Mouse (Mus musculus): ENCODE measurements at regions not wholly inside any gene's neighbourhood (a gene's known extent, or its start where the extent isn't known, plus 50 kb on each side); places are given as distances from the start of the nearest gene placed in this dataset.

DNA sequence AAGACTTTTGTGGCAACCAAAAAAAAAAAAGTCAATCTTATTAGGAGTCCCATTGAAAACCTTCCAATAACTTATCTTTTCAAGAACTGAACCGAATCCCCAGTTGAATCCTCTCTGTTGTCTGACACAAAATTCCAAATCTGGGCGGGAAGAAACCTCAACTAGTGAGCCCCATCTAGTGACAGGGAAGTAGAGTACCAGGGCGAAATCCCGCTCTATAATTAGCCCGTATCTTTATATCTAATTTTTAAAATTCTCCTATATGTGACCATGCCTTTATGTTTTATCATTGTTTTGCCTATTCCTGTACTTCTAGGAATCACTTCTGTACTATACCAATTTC, 195.7 kb downstream of the Pdgfra start:
- H3K4me3 ChIP-seq (ENCODE audit: control insufficient read depth in 1 of 2, insufficient read depth in 1 of 2, low read depth in 2 of 2, low read length in 2 of 2), result no peak overlapping the region
- H3K27ac ChIP-seq (ENCODE audit: control insufficient read depth, low read depth, low read length), result no peak overlapping the region
- peaks cover 1 to 2% of the 10 kb centered on the region in 2 experiments; a peak in 1 of 4 replicates for H3K4me1 ChIP-seq (ENCODE audit: control insufficient read depth in 1 of 2, insufficient read depth in 2 of 2, low read length in 2 of 2)
- H3K27me3 ChIP-seq (ENCODE audit: control insufficient read depth in 1 of 2, insufficient read depth in 2 of 2, low read length in 2 of 2), result no peaks in the 10 kb centered on the region; a peak in 1 of 4 replicates
- H3K9me3 ChIP-seq (replicated peaks; ENCODE audit: insufficient read depth, low read length), result no peaks in the 10 kb centered on the region
- H3K9ac ChIP-seq (ENCODE audit: control insufficient read depth, low read depth, low read length, poor library complexity, severe bottlenecking), result no peak overlapping the region
- no peaks in the 10 kb centered on the region for H3K79me2 ChIP-seq (ENCODE audit: control insufficient read depth, insufficient read depth, low read length, poor library complexity)
- TF ChIP-seq SMC3 (IDR thresholded peaks at IDR 0.05; ENCODE audit: low read depth, low read length) (peak; percentile 18), RAD21 (IDR thresholded peaks at IDR 0.05; ENCODE audit: low read depth, low read length) (peak; percentile 11), POLR2A (IDR thresholded peaks at IDR 0.05; ENCODE audit: control insufficient read depth in 1 of 2, insufficient read depth in 1 of 2, low read depth in 1 of 2, low read length in 2 of 2, poor library complexity in 1 of 2) (no peak), CTCF (IDR thresholded peaks at IDR 0.05 in 2 of 3, conservative IDR thresholded peaks at IDR 0.05 in 1 of 3; ENCODE audit: control insufficient read depth in 1 of 3, insufficient read depth in 1 of 3, low read depth in 2 of 3, low read length in 3 of 3, poor library complexity in 1 of 3, severe bottlenecking in 1 of 3) (no peak)
- H3K36me3 ChIP-seq (ENCODE audit: control insufficient read depth in 1 of 2, insufficient read depth in 2 of 2, low read length in 2 of 2), result peaks cover 0 to 3% of the 10 kb centered on the region in 2 experiments; a peak in 1 of 4 replicates
- no peak for DNase-seq (ENCODE audit: low read depth, low spot score)

DNA sequence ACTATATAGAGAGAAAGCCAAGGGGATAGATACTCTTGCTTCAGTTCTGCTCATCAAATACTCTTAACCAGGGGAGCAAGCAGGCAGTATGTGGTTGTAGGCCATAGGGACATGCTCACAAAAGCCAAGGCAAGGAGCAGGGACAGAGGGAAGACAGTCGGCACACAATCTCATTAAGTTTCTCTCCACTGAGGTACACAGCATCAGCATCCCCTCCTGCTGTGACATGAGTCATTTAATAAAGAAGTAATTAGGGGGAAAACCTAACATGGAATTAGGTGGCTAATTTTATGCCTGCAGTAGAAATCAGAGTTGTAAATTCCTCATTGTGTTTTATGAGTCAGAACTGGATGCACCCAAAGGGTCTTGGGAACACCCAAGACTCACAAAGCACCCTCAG, 203.2 kb downstream of the Pdgfra start:
- no peak for DNase-seq (ENCODE audit: low read depth, low spot score)
- H3K4me3 ChIP-seq (ENCODE audit: control insufficient read depth in 1 of 2, insufficient read depth in 1 of 2, low read depth in 2 of 2, low read length in 2 of 2), result no peak overlapping the region
- TF ChIP-seq CTCF (IDR thresholded peaks at IDR 0.05 in 2 of 3, conservative IDR thresholded peaks at IDR 0.05 in 1 of 3; ENCODE audit: control insufficient read depth in 1 of 3, insufficient read depth in 1 of 3, low read depth in 2 of 3, low read length in 3 of 3, poor library complexity in 1 of 3, severe bottlenecking in 1 of 3), result no peak
- TF ChIP-seq TCF12 (IDR thresholded peaks at IDR 0.05; ENCODE audit: low read depth, low read length), result no peak
- no peak overlapping the region for H3K9ac ChIP-seq (ENCODE audit: control insufficient read depth, low read depth, low read length, poor library complexity, severe bottlenecking)
- no peaks in the 10 kb centered on the region for H3K4me1 ChIP-seq (ENCODE audit: control insufficient read depth in 1 of 2, insufficient read depth in 2 of 2, low read length in 2 of 2)
- no peaks in the 10 kb centered on the region for H3K9me3 ChIP-seq (replicated peaks; ENCODE audit: insufficient read depth, low read length)
- H3K79me2 ChIP-seq (ENCODE audit: control insufficient read depth, insufficient read depth, low read length, poor library complexity), result no peaks in the 10 kb centered on the region
- no peaks in the 10 kb centered on the region for H3K36me3 ChIP-seq (ENCODE audit: control insufficient read depth in 1 of 2, insufficient read depth in 2 of 2, low read length in 2 of 2)
- no peaks in the 10 kb centered on the region for H3K27me3 ChIP-seq (ENCODE audit: control insufficient read depth in 1 of 2, insufficient read depth in 2 of 2, low read length in 2 of 2)
- no peak overlapping the region for H3K27ac ChIP-seq (ENCODE audit: control insufficient read depth, low read depth, low read length)

DNA sequence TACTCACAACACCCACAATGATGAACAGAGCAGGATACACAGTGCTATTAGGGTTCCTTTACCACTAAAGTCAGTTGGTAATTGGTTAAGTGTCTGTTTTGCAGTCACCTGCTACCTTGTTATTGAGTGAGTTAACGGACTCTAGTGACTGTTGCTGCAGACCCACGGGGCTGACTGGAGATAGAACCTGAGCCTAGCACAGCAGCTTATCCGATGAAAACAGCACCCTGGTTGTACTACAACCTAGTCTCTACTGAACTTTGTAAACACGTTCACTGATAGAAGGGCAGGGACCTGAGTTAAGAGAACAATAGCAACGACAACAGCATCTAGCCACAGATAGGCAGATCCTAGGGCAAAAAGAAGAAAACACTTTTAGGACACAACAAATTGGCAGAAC, 206.8 kb downstream of the Pdgfra start:
- Histone ChIP-seq H3K36me3 (ENCODE audit: control insufficient read depth in 1 of 2, insufficient read depth in 2 of 2, low read length in 2 of 2) (0 out of 4 replicates have a peak, but pooled peaks cover 0 to under 1% of the 10 kb centered on the region in 2 experiments), H3K27ac (ENCODE audit: control insufficient read depth, low read depth, low read length) (no peak overlapping the region), H3K4me3 (ENCODE audit: control insufficient read depth in 1 of 2, insufficient read depth in 1 of 2, low read depth in 2 of 2, low read length in 2 of 2) (no peak overlapping the region), H3K27me3 (ENCODE audit: control insufficient read depth in 1 of 2, insufficient read depth in 2 of 2, low read length in 2 of 2) (no peaks in the 10 kb centered on the region), H3K4me1 (ENCODE audit: control insufficient read depth in 1 of 2, insufficient read depth in 2 of 2, low read length in 2 of 2) (peaks cover 0 to 5% of the 10 kb centered on the region in 2 experiments; a peak in 1 of 4 replicates), H3K9me3 (replicated peaks; ENCODE audit: insufficient read depth, low read length) (no peaks in the 10 kb centered on the region), H3K9ac (ENCODE audit: control insufficient read depth, low read depth, low read length, poor library complexity, severe bottlenecking) (no peak overlapping the region), H3K79me2 (ENCODE audit: control insufficient read depth, insufficient read depth, low read length, poor library complexity) (no peaks in the 10 kb centered on the region)
- TF ChIP-seq EP300 (IDR thresholded peaks at IDR 0.05; ENCODE audit: low read depth in 1 of 2, low read length in 2 of 2) (0 out of 4 replicates have a peak, but pooled peaks of 1 of the 2 experiments have one; percentile 9), MAFK (IDR thresholded peaks at IDR 0.05; ENCODE audit: borderline replicate concordance, low read depth, low read length) (no peak)
- no peak for DNase-seq (ENCODE audit: low read depth, low spot score)

DNA sequence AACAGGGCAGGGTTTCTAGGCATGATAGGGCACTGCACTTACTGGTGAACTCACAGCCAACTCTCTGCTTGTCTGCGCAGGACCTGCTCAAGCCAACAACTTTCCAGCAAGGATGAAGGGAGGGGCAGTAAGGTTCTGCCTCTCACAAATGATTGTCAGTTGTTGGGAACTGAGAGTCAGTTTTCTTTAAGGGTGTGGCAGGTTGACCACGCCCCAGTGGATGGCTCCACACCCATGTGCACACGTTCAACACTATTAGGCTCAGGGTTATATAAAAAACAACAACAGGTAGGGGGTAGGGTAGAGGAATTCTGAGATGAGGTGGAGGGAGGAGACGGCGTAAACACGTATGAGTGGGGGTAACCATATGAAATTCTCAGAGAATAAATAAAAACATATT, 210.9 kb upstream of the Kit start:
- peak; percentile 35 for DNase-seq (ENCODE audit: low read depth, low spot score)
- Histone ChIP-seq H3K4me1 (ENCODE audit: control insufficient read depth in 1 of 2, insufficient read depth in 2 of 2, low read length in 2 of 2) (peaks cover 0 to 8% of the 10 kb centered on the region in 2 experiments; a peak in 2 of 4 replicates), H3K9ac (ENCODE audit: control insufficient read depth, low read depth, low read length, poor library complexity, severe bottlenecking) (no peak overlapping the region), H3K36me3 (ENCODE audit: control insufficient read depth in 1 of 2, insufficient read depth in 2 of 2, low read length in 2 of 2) (0 out of 4 replicates have a peak, but pooled peaks cover 0 to 2% of the 10 kb centered on the region in 2 experiments), H3K27me3 (ENCODE audit: control insufficient read depth in 1 of 2, insufficient read depth in 2 of 2, low read length in 2 of 2) (no peaks in the 10 kb centered on the region), H3K4me3 (ENCODE audit: control insufficient read depth in 1 of 2, insufficient read depth in 1 of 2, low read depth in 2 of 2, low read length in 2 of 2) (no peak overlapping the region), H3K27ac (ENCODE audit: control insufficient read depth, low read depth, low read length) (no peak overlapping the region), H3K9me3 (replicated peaks; ENCODE audit: insufficient read depth, low read length) (no peaks in the 10 kb centered on the region), H3K79me2 (ENCODE audit: control insufficient read depth, insufficient read depth, low read length, poor library complexity) (no peaks in the 10 kb centered on the region)
- no peak for TF ChIP-seq MYC (IDR thresholded peaks at IDR 0.05; ENCODE audit: low read depth, low read length)
- no peak for TF ChIP-seq GATA1 (IDR thresholded peaks at IDR 0.05; ENCODE audit: low read depth, low read length)
- no peak for TF ChIP-seq USF2 (IDR thresholded peaks at IDR 0.05; ENCODE audit: borderline replicate concordance in 1 of 2, insufficient read depth in 1 of 2, low read depth in 1 of 2, low read length in 2 of 2)
- no peak for TF ChIP-seq USF1 (IDR thresholded peaks at IDR 0.05; ENCODE audit: low read depth, low read length)
- no peak for TF ChIP-seq NELFE (IDR thresholded peaks at IDR 0.05; ENCODE audit: low read depth, low read length)
- no peak for TF ChIP-seq TAL1 (IDR thresholded peaks at IDR 0.05; ENCODE audit: low read length)
- TF ChIP-seq KAT2A (conservative IDR thresholded peaks at IDR 0.05; ENCODE audit: low read depth, low read length), result no peak
- no peak for TF ChIP-seq UBTF (IDR thresholded peaks at IDR 0.05; ENCODE audit: borderline replicate concordance, insufficient read depth, low read depth, low read length)
- TF ChIP-seq RCOR1 (IDR thresholded peaks at IDR 0.05; ENCODE audit: low read depth, low read length), result no peak
- no peak for TF ChIP-seq MAX (IDR thresholded peaks at IDR 0.05; ENCODE audit: low read length)
- TF ChIP-seq BHLHE40 (IDR thresholded peaks at IDR 0.05; ENCODE audit: borderline replicate concordance, low read depth, low read length), result no peak
- TF ChIP-seq ETS1 (IDR thresholded peaks at IDR 0.05; ENCODE audit: low read depth, low read length), result no peak
- TF ChIP-seq MXI1 (IDR thresholded peaks at IDR 0.05; ENCODE audit: low read depth, low read length), result no peak

Measured in MEL (cell line).